8 mouse cellular contexts compared by ENCODE assay signal in genomic region chr9:75558812-75559511, GRCm38 (mm10). TPM values are rescaled to one million over a fixed set of nuclear protein-coding genes. Genes with fewer than 3 reads are reported as not detected.
A peak's percentile ranks its signal among the peaks of the same experiment; 100 is the strongest.
DNase-seq lines count a peak whose midpoint lies in the region; ATAC-seq and TF ChIP-seq lines count a peak whose summit lies in the region.

No protein-coding gene starts in this region.

- H3K9ac ChIP-seq in forebrain, embryonic 11.5 days (ENCODE audit: low read length), result peak overlapping the region; percentile 83
- peak overlapping the region; percentile 74 for H3K9ac ChIP-seq in hindbrain, embryonic 15.5 days
- peak overlapping the region; percentile 96 for H3K9ac ChIP-seq in liver, adult 2 months (ENCODE audit: low read depth, low read length)
- H3K9ac ChIP-seq in midbrain, embryonic 16.5 days (ENCODE audit: low read depth, low read length), result peak overlapping the region; percentile 86

- TF ChIP-seq POLR2A in liver, adult 2 months (IDR thresholded peaks at IDR 0.05; ENCODE audit: extremely low read depth, insufficient read depth, low read length), result no peak

- H3K4me3 ChIP-seq in forebrain, embryonic 11.5 days (ENCODE audit: low read depth, low read length), result peak overlapping the region; percentile 86
- H3K4me3 ChIP-seq in hindbrain, embryonic 15.5 days, result peak overlapping the region; percentile 90
- H3K4me3 ChIP-seq in liver, adult 2 months (ENCODE audit: insufficient read depth, low read depth, low read length), result peak overlapping the region; percentile 99
- H3K4me3 ChIP-seq in midbrain, embryonic 16.5 days (ENCODE audit: low read depth, low read length), result peak overlapping the region; percentile 97

- peak; percentile 92 for DNase-seq in MEL-GATA-1-ER (ENCODE audit: extremely low read depth, low read depth)
- DNase-seq in forebrain, embryonic 11.5 days (ENCODE audit: low spot score), result no peak
- DNase-seq in liver, adult 2 months (ENCODE audit: extremely low read depth, low read depth, low spot score), result peak; percentile 19
- DNase-seq in layer of hippocampus, adult 9-10 months (ENCODE audit: low spot score), result no peak
- no peak for DNase-seq in frontal cortex, postnatal 14 days (ENCODE audit: low spot score in 2 of 2)

- no peaks in the 10 kb centered on the region for H3K36me3 ChIP-seq in forebrain, embryonic 11.5 days (ENCODE audit: control insufficient read depth, insufficient read depth, low read length)
- H3K36me3 ChIP-seq in hindbrain, embryonic 15.5 days, result no peaks in the 10 kb centered on the region
- no peaks in the 10 kb centered on the region for H3K36me3 ChIP-seq in liver, adult 2 months (ENCODE audit: control insufficient read depth, insufficient read depth, low read length)
- no peaks in the 10 kb centered on the region for H3K36me3 ChIP-seq in midbrain, embryonic 16.5 days (ENCODE audit: control insufficient read depth, insufficient read depth, low read length)

- peak overlapping the region; percentile 85 for H3K4me2 ChIP-seq in forebrain, embryonic 11.5 days (ENCODE audit: low read depth, low read length, severe bottlenecking)
- peak overlapping the region; percentile 84 for H3K4me2 ChIP-seq in hindbrain, embryonic 15.5 days
- H3K4me2 ChIP-seq in midbrain, embryonic 16.5 days (ENCODE audit: low read length), result peak overlapping the region; percentile 91

- no peaks in the 10 kb centered on the region for H3K4me1 ChIP-seq in forebrain, embryonic 11.5 days (replicated peaks; ENCODE audit: control insufficient read depth, insufficient read depth, low read length)
- peaks cover 32% of the 10 kb centered on the region for H3K4me1 ChIP-seq in hindbrain, embryonic 15.5 days (replicated peaks)
- H3K4me1 ChIP-seq in liver, adult 2 months (ENCODE audit: control insufficient read depth, insufficient read depth, low read length), result peaks cover 4% of the 10 kb centered on the region; the same call in 1 of the 2 replicates
- H3K4me1 ChIP-seq in midbrain, embryonic 16.5 days (ENCODE audit: control insufficient read depth, insufficient read depth, low read length), result peaks cover 16% of the 10 kb centered on the region

- peak overlapping the region; percentile 31; the same call in 1 of the 2 replicates for H3K27ac ChIP-seq in forebrain, embryonic 11.5 days (ENCODE audit: low read depth, low read length)
- peak overlapping the region; percentile 80 for H3K27ac ChIP-seq in hindbrain, embryonic 15.5 days (replicated peaks)
- H3K27ac ChIP-seq in liver, adult 2 months (replicated peaks; ENCODE audit: insufficient read depth, low read depth, low read length), result peak overlapping the region; percentile 81
- peak overlapping the region; percentile 78 for H3K27ac ChIP-seq in midbrain, embryonic 16.5 days (ENCODE audit: low read length)

- H3K27me3 ChIP-seq in forebrain, embryonic 11.5 days (ENCODE audit: control insufficient read depth, insufficient read depth, low read length), result no peaks in the 10 kb centered on the region
- no peaks in the 10 kb centered on the region for H3K27me3 ChIP-seq in hindbrain, embryonic 15.5 days
- H3K27me3 ChIP-seq in liver, adult 2 months (ENCODE audit: control insufficient read depth, insufficient read depth, low read length), result no peaks in the 10 kb centered on the region
- no peaks in the 10 kb centered on the region for H3K27me3 ChIP-seq in midbrain, embryonic 16.5 days (ENCODE audit: control insufficient read depth, insufficient read depth, low read depth, low read length)

- H3K79me2 ChIP-seq in liver, adult 2 months (ENCODE audit: control insufficient read depth, insufficient read depth, low read length), result peaks cover 8% of the 10 kb centered on the region; the same call in 1 of the 2 replicates

- under 1% methylated on average over 47 of the region's 47 CpGs for WGBS in forebrain, embryonic 11.5 days
- WGBS in hindbrain, embryonic 15.5 days, result under 1% methylated on average over 47 of the region's 47 CpGs
- 1% methylated on average over 47 of the region's 47 CpGs for WGBS in liver, adult 2 months
- under 1% methylated on average over 46 of the region's 47 CpGs for WGBS in midbrain, embryonic 16.5 days

- no peaks in the 10 kb centered on the region for H3K9me3 ChIP-seq in forebrain, embryonic 11.5 days (ENCODE audit: control insufficient read depth, low read length)
- H3K9me3 ChIP-seq in hindbrain, embryonic 15.5 days, result no peaks in the 10 kb centered on the region
- H3K9me3 ChIP-seq in midbrain, embryonic 16.5 days (replicated peaks; ENCODE audit: control insufficient read depth, low read length, poor library complexity, severe bottlenecking), result no peaks in the 10 kb centered on the region

- peak; percentile 64 for ATAC-seq in CD4-positive, CD25-positive, alpha-beta regulatory T cell, adult 4 months
- ATAC-seq in forebrain, embryonic 11.5 days (replicated peaks; ENCODE audit: low FRiP score), result peak; percentile 91
- ATAC-seq in hindbrain, embryonic 15.5 days (ENCODE audit: low FRiP score, low read depth), result peak; percentile 86
- ATAC-seq in midbrain, embryonic 16.5 days, result peak; percentile 87

- no peak for TF ChIP-seq CTCF in liver, adult 2 months (IDR thresholded peaks at IDR 0.05; ENCODE audit: low read depth, low read length)

RNA-seq across cellular contexts. Expression of gene Tmod3, which starts 0.5 kb away (rescaled TPM):
- polyA plus RNA-seq in CD4-positive, CD25-positive, alpha-beta regulatory T cell, adult 4 months (2017; shearing (Covaris generic)), result 100 to 1,000 TPM; 147 to 187 TPM
- polyA plus RNA-seq in forebrain, embryonic 11.5 days (2014; fragmentation: Nextera tagmentation; extraction: Ambion mirVana), result 101 and 104 TPM in 2 replicates
- 80.8 and 84.5 TPM in 2 replicates for polyA plus RNA-seq in hindbrain, embryonic 15.5 days (2015; fragmentation: Nextera tagmentation; extraction: Ambion mirVana)
- total RNA-seq in liver, adult 2 months (2014; rRNA removed), result 19.9 and 20.8 TPM in 2 replicates
- 4.8 and 5.9 TPM in 2 replicates for polyA plus RNA-seq in liver, adult 2 months (2012; rRNA removed)
- polyA plus RNA-seq in midbrain, embryonic 16.5 days (2015; fragmentation: Nextera tagmentation; extraction: Ambion mirVana), result 78.0 and 82.7 TPM in 2 replicates

RNA-seq across cellular contexts. Expression of gene Tmod2, which starts 52.2 kb away (rescaled TPM):
- under 1 TPM in 1 of 2 experiments, not detected in 1; 0.29 TPM for polyA plus RNA-seq in CD4-positive, CD25-positive, alpha-beta regulatory T cell, adult 4 months (2017; shearing (Covaris generic))
- polyA plus RNA-seq in forebrain, embryonic 11.5 days (2014; fragmentation: Nextera tagmentation; extraction: Ambion mirVana), result 61.9 and 63.7 TPM in 2 replicates
- 262 and 271 TPM in 2 replicates for polyA plus RNA-seq in hindbrain, embryonic 15.5 days (2015; fragmentation: Nextera tagmentation; extraction: Ambion mirVana)
- 0.09 and 0.13 TPM in 2 replicates for total RNA-seq in liver, adult 2 months (2014; rRNA removed)
- not detected in 2 replicates for polyA plus RNA-seq in liver, adult 2 months (2012; rRNA removed)
- polyA plus RNA-seq in midbrain, embryonic 16.5 days (2015; fragmentation: Nextera tagmentation; extraction: Ambion mirVana), result 348 and 370 TPM in 2 replicates

Comparison
In these comparisons a context has a peak if more than half of its experiments do, and no peak if none do; other contexts are left out.
1. DNase-seq: peak in MEL-GATA-1-ER (single experiment) and liver, adult 2 months (single experiment); none in forebrain, embryonic 11.5 days (single experiment), layer of hippocampus, adult 9-10 months (single experiment) and frontal cortex, postnatal 14 days (0 of 2).
2. H3K27ac ChIP-seq: peak in every context shown above with its lines; median percentile 81 in liver, adult 2 months; 80 in hindbrain, embryonic 15.5 days; 78 in midbrain, embryonic 16.5 days; 31 in forebrain, embryonic 11.5 days.
3. RNA of gene Tmod3, which starts 0.5 kb away (polyA plus RNA-seq): 147 to 187 TPM in CD4-positive, CD25-positive, alpha-beta regulatory T cell, adult 4 months, 101 to 104 TPM in forebrain, embryonic 11.5 days, 80.8 to 84.5 TPM in hindbrain, embryonic 15.5 days and 78.0 to 82.7 TPM in midbrain, embryonic 16.5 days; 4.8 to 5.9 TPM in liver, adult 2 months; every median in the first group is over 10 times any median in the second.
4. RNA of gene Tmod2, which starts 52.2 kb away (polyA plus RNA-seq): 348 to 370 TPM in midbrain, embryonic 16.5 days, 262 to 271 TPM in hindbrain, embryonic 15.5 days and 61.9 to 63.7 TPM in forebrain, embryonic 11.5 days; 0.29 TPM in CD4-positive, CD25-positive, alpha-beta regulatory T cell, adult 4 months and not detected in liver, adult 2 months; every median in the first group is over 10 times any median in the second.
5. Peak in every context shown above with its lines, with median percentiles within 50 percentile points of each other: ATAC-seq, H3K4me2 ChIP-seq, H3K4me3 ChIP-seq and H3K9ac ChIP-seq.